Mouse (Mus musculus) forebrain, embryonic 16.5 days (tissue): ENCODE measurements around the gene Ube2l6. TPM values are rescaled to one million over a fixed set of nuclear protein-coding genes. Genes with fewer than 3 reads are reported as not detected.

ENCODE experiments used
- ATAC-seq: fragments of 200-750 bp; cut with Nextera tagmentation; 2 replicates; pipeline ENCODE4 v1.8.0; 2017; ENCODE audit warnings: mild to moderate bottlenecking, moderate library complexity
- H3K27ac ChIP-seq: fragments of 300-500 bp; sonication (generic); 2 replicates; pipeline ENCODE4 v1.5.1; 2014; ENCODE audit warnings: low read length, control low read depth
- H3K27me3 ChIP-seq: fragments of 300-500 bp; sonication (generic); replicated peaks from 2 replicates; pipeline ENCODE4 v1.6.1; 2014; ENCODE audit warnings: low read length; ENCODE audit not compliant: control insufficient read depth, insufficient read depth
- H3K36me3 ChIP-seq: fragments of 300-500 bp; sonication (generic); 2 replicates; pipeline ENCODE4 v1.6.1; 2014; ENCODE audit not compliant: control insufficient read depth, insufficient read depth
- H3K4me1 ChIP-seq: fragments of 300-500 bp; sonication (generic); replicated peaks from 2 replicates; pipeline ENCODE4 v1.6.1; 2014; ENCODE audit warnings: low read length; ENCODE audit not compliant: control insufficient read depth, insufficient read depth
- H3K4me2 ChIP-seq: fragments of 300-500 bp; sonication (generic); 2 replicates; pipeline ENCODE4 v1.6.1; 2014; ENCODE audit warnings: mild to moderate bottlenecking, low read length, control low read depth
- H3K4me3 ChIP-seq: fragments of 300-500 bp; sonication (generic); replicated peaks from 2 replicates; pipeline ENCODE4 v1.5.1; 2014; ENCODE audit warnings: mild to moderate bottlenecking, low read length, control low read depth
- H3K9ac ChIP-seq: fragments of 300-500 bp; sonication (generic); replicated peaks from 2 replicates; pipeline ENCODE4 v1.6.1; 2014; ENCODE audit warnings: low read depth, low read length, control low read depth
- H3K9me3 ChIP-seq: fragments of 300-500 bp; sonication (generic); 2 replicates; pipeline ENCODE4 v1.6.1; 2016; ENCODE audit warnings: low read length; ENCODE audit not compliant: control insufficient read depth
- WGBS: fragments of 180-500 bp; shearing (Covaris S2); extraction: QIAGEN DNeasy Blood & Tissue Kit; methylation state at CpG from one replicate; pipeline ENCODE4 v1.1.7; 2014; 5-methylcytosine and 5-hydroxymethylcytosine counted together
- polyA plus RNA-seq: library from polyadenylated mRNA; unstranded; fragments of >200 nt; fragmentation: Nextera tagmentation; extraction: Ambion mirVana; gene quantifications from 2 replicates; pipeline ENCODE4 v1.2.1, GENCODE M21; 2015

Ube2l6 gene
- polyA plus RNA-seq, 1 experiment from 2014 or later: 21.2 TPM

- H3K36me3 ChIP-seq: no peaks in the 10 kb centered on the region
- H3K9ac ChIP-seq: peak overlapping the region; percentile 46
- H3K4me1 ChIP-seq: peaks cover 16% of the 10 kb centered on the region
- peak overlapping the region; percentile 83 for H3K4me2 ChIP-seq
- WGBS: under 1% methylated on average over 47 of the region's 47 CpGs
- peaks cover 24% of the 10 kb centered on the region for H3K27me3 ChIP-seq
- H3K9me3 ChIP-seq: no peaks in the 10 kb centered on the region
- peak; percentile 11 for ATAC-seq
- peak overlapping the region; percentile 49 for H3K4me3 ChIP-seq
- H3K27ac ChIP-seq: no peak overlapping the region
These were observed 40.7 kb downstream of the Ube2l6 start for GRCm38 (mm10) chr2:84838993-84839980.

DNA sequence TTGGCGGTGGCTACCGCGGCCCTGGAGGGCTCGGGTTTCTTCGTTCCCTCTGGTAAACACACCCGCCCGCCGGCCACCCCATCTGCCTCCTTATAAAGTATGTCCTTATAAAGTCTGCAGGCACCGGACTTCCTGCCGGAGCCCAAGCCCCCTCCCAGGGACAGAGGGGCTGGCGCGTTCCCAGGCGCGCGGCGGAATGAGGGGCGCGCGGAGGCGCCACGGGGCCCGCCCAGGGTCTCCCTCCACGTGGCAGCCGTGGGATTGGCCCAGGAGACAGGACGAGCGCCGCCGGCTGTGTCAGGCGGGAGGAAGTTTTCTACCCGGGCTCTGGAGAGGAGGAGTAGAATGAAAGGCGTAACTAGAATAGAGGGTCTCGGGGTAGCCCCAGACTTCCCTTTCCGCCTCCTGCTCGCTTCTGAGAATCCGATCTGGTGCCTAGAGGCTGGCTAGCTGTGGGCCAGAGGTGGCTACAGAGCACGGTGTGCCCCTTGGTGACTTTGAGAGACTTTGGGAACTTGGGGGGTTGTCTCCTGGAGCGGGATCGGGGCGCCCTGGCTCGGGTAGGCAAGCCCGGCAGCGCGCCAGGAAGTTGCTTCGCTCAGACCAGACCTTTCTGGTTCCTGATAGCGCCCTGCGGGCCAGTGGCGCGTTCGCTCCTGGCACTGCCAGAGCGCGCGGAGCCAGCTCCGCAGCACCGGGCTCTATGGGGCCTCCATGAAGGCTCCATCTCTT lies 41.6 kb downstream of the Ube2l6 start:
- Histone ChIP-seq H3K9ac (peak overlapping the region; percentile 46), H3K4me3 (peak overlapping the region; percentile 49), H3K9me3 (no peaks in the 10 kb centered on the region), H3K4me2 (peak overlapping the region; percentile 83), H3K36me3 (no peaks in the 10 kb centered on the region), H3K4me1 (peaks cover 16% of the 10 kb centered on the region), H3K27me3 (peaks cover 24% of the 10 kb centered on the region), H3K27ac (no peak overlapping the region)
- 0% methylated on average over 54 of the region's 54 CpGs for WGBS
- ATAC-seq: peak; percentile 91

GRCm38 (mm10) chr2:84840748-84841563 lies 42.3 kb downstream of the Ube2l6 start:
- no peak for ATAC-seq
- WGBS: 6% methylated on average over 17 of the region's 17 CpGs
- no peak overlapping the region for H3K27ac ChIP-seq

DNA sequence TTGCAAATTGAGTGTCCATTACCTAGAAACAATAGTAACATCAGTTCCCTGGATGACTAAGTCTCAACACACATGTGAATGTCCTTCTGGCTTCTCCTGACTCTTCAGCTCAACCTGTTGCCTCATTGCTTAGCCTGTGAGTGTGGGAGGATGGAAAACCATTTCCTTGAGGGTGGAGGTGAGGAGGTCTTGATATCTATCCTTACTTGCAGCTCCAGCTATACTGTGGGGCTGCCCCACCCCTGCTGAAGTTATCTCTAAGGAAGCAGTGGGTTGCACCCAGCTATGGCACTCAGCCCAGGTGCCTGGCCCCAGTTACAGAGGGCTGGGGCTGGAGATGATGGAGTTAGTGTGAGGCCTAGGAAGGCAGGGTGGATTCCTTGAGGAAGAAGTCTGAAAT lies 43.3 kb downstream of the Ube2l6 start:
- ATAC-seq: no peak
- no peak overlapping the region for H3K4me2 ChIP-seq
- H3K27me3 ChIP-seq: peaks cover 24% of the 10 kb centered on the region

More at GRCm38 (mm10) chr2:84840748-84841563, 42.3 kb downstream of the Ube2l6 start:
- Histone ChIP-seq H3K9me3 (no peaks in the 10 kb centered on the region), H3K4me2 (peak overlapping the region; percentile 83), H3K36me3 (no peaks in the 10 kb centered on the region), H3K27me3 (peaks cover 24% of the 10 kb centered on the region), H3K4me3 (peak overlapping the region; percentile 49), H3K9ac (peak overlapping the region; percentile 46), H3K4me1 (peaks cover 16% of the 10 kb centered on the region)

GRCm38 (mm10) chr2:84843654-84844053 lies 45.0 kb downstream of the Ube2l6 start:
- Histone ChIP-seq H3K9me3 (no peaks in the 10 kb centered on the region), H3K4me1 (peaks cover 16% of the 10 kb centered on the region), H3K27ac (no peak overlapping the region), H3K4me2 (no peak overlapping the region), H3K4me3 (no peak overlapping the region), H3K9ac (no peak overlapping the region), H3K27me3 (peaks cover 13% of the 10 kb centered on the region), H3K36me3 (no peaks in the 10 kb centered on the region)
- 87% methylated on average over 6 of the region's 6 CpGs for WGBS
- no peak for ATAC-seq

More for the DNA sequence above, 43.3 kb downstream of the Ube2l6 start:
- no peaks in the 10 kb centered on the region for H3K9me3 ChIP-seq
- H3K4me3 ChIP-seq: no peak overlapping the region
- peaks cover 16% of the 10 kb centered on the region for H3K4me1 ChIP-seq
- no peak overlapping the region for H3K27ac ChIP-seq
- no peak overlapping the region for H3K9ac ChIP-seq
- H3K36me3 ChIP-seq: no peaks in the 10 kb centered on the region

DNA sequence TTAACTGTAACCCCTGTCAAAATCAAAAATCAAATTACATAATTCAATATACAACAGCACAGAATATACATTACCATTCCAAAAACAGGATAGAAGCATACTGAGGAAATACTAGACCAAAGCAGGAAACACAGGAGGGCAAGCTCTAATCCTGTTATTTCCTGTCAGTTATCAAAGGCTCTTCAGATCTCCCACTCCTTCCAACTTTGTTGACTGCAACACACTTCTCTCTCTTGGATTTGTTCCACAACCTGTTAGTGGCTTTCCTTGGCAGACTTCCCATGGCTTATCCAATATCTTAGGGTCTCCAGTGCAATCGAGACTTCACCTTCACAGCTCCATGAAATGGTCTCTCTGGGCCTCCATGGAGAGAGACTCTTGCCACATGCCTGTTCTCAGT lies 46.6 kb downstream of the Ube2l6 start:
- Histone ChIP-seq H3K27ac (no peak overlapping the region), H3K4me2 (no peak overlapping the region), H3K9me3 (no peaks in the 10 kb centered on the region), H3K27me3 (peaks cover 5% of the 10 kb centered on the region; the same call in 1 of the 2 replicates), H3K4me1 (peaks cover 8% of the 10 kb centered on the region), H3K9ac (no peak overlapping the region), H3K36me3 (no peaks in the 10 kb centered on the region), H3K4me3 (no peak overlapping the region)
- 63% methylated on average over 1 of the region's 1 CpGs for WGBS
- no peak for ATAC-seq

DNA sequence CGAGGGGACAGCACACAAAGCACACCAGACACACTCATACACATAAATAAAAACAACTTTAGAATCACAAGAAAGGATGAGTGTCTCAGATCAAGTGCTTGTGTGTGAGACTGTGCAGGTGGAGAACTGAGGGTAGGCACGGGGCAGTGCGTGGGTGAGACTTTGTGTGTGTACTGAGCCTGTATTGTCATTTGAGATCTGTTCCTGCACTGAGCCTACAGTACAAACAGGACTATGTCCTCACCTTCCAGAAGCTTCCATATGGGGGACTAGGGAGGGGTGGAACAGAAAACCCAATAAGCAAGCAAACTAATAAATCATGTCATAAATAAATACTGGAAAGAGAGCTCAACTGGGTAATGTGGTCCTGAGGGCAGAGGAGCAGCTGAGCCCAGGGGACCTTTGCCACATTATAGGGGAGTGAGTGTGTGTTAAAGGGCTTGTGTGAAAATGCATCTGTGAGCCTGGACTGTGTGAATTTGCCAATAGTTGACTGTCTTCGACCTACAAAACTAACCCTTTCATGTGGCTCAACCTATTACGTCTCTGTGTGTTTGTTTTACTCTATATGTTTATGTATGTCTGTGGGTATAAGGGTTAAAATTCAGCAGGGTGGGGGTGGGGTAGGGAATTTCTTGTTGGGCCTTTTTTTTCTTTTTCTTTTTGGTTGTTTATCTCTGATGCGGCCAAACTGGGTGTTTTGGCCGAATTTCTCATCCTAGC lies 51.9 kb downstream of the Ube2l6 start:
- ATAC-seq: no peak
- no peak overlapping the region for H3K9ac ChIP-seq
- H3K36me3 ChIP-seq: no peaks in the 10 kb centered on the region
- no peaks in the 10 kb centered on the region for H3K4me1 ChIP-seq
- 66% methylated on average over 7 of the region's 7 CpGs for WGBS
- no peak overlapping the region for H3K27ac ChIP-seq
- H3K27me3 ChIP-seq: no peaks in the 10 kb centered on the region
- H3K4me2 ChIP-seq: no peak overlapping the region
- H3K9me3 ChIP-seq: no peaks in the 10 kb centered on the region
- H3K4me3 ChIP-seq: no peak overlapping the region

GRCm38 (mm10) chr2:84851130-84852040 lies 52.8 kb downstream of the Ube2l6 start:
- H3K4me2 ChIP-seq: no peak overlapping the region
- no peaks in the 10 kb centered on the region for H3K9me3 ChIP-seq
- no peak overlapping the region for H3K4me3 ChIP-seq
- H3K9ac ChIP-seq: no peak overlapping the region
- H3K36me3 ChIP-seq: no peaks in the 10 kb centered on the region
- WGBS: 34% methylated on average over 23 of the region's 23 CpGs
- H3K27me3 ChIP-seq: no peaks in the 10 kb centered on the region
- H3K27ac ChIP-seq: no peak overlapping the region
- no peaks in the 10 kb centered on the region for H3K4me1 ChIP-seq
- peak; percentile 26; the same call in 1 of the 2 replicates for ATAC-seq
